Mouse (Mus musculus) thymus, adult 2 months (tissue): ENCODE results near the gene Gramd1a. TPM values are rescaled to one million over a fixed set of nuclear protein-coding genes. Genes with fewer than 3 reads are reported as not detected.

ENCODE experiments used
- DNase-seq: peaks from one replicate; pipeline ENCODE4 v3.0.0; 2021
- H3K27ac ChIP-seq: fragments of 200-500 bp; 2 replicates; pipeline ENCODE4 v1.5.1; 2012; ENCODE audit warnings: low read length, control low read depth; ENCODE audit not compliant: control insufficient read depth, insufficient read depth
- H3K27me3 ChIP-seq: fragments of 200-500 bp; 2 replicates; pipeline ENCODE4 v1.6.1; 2012; ENCODE audit warnings: mild to moderate bottlenecking, low read length, moderate library complexity, mixed read lengths; ENCODE audit not compliant: control insufficient read depth, insufficient read depth
- H3K36me3 ChIP-seq: fragments of 200-500 bp; 2 replicates; pipeline ENCODE4 v1.6.1; 2012; ENCODE audit warnings: mild to moderate bottlenecking, low read length, moderate library complexity; ENCODE audit not compliant: control insufficient read depth, insufficient read depth
- H3K4me1 ChIP-seq: fragments of 200-500 bp; replicated peaks from 2 replicates; pipeline ENCODE4 v1.6.1; 2012; ENCODE audit warnings: low read length; ENCODE audit not compliant: control insufficient read depth, insufficient read depth
- H3K4me3 ChIP-seq: fragments of 200-500 bp; 2 replicates; pipeline ENCODE4 v1.5.1; 2012; ENCODE audit warnings: mild to moderate bottlenecking, low read length, control low read depth, moderate library complexity; ENCODE audit not compliant: control insufficient read depth, insufficient read depth
- CTCF ChIP-seq: fragments of 200-500 bp; IDR thresholded peaks from 2 replicates; pipeline ENCODE4 v1.5.1; 2012; ENCODE audit warnings: mild to moderate bottlenecking, control low read depth, low read length, moderate library complexity, borderline replicate concordance; ENCODE audit not compliant: control insufficient read depth, poor library complexity, insufficient read depth; ENCODE audit errors: extremely low read depth
- POLR2A ChIP-seq: fragments of 200-500 bp; IDR thresholded peaks from 2 replicates; pipeline ENCODE4 v1.6.1; 2012; ENCODE audit warnings: mild to moderate bottlenecking, low read length, control low read depth, moderate library complexity; ENCODE audit not compliant: control insufficient read depth, poor library complexity, insufficient read depth; ENCODE audit errors: extremely low read depth
- WGBS: fragments of 180-500 bp; shearing (Covaris S2); methylation state at CpG from one replicate; pipeline ENCODE4 v1.1.7; 2018; 5-methylcytosine and 5-hydroxymethylcytosine counted together
- polyA plus RNA-seq: library from polyadenylated mRNA; depleted of rRNA; stranded (reverse); fragments of >200 nt; gene quantifications from 2 replicates; pipeline ENCODE4 v1.2.3, GENCODE M21; 2012

Gramd1a gene
- polyA plus RNA-seq, 1 experiment, result 790 TPM

DNA sequence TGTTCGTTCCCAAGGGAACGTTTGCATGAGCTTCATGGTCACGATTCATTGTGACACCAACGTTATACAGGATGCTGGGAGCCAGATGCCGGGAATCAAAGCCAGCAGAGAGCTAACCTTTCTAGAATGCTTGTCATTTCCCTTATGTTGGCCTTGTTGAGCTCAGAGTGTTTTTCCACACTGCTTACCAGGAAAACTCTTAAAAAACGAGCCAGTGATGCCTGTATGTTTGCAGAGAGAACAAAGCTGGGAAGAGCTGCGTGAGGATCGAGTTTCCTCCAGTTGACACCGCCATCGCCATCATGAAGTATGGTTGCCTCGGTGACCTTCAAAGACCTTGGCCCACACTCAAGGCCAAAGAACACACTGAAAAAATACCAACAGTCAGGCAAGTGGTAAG lies 6.6 kb upstream of the Gramd1a start:
- H3K4me1 ChIP-seq, result peaks cover 29% of the 10 kb centered on the region
- H3K4me3 ChIP-seq, result no peak overlapping the region
- TF ChIP-seq CTCF, result no peak
- no peak for TF ChIP-seq POLR2A

DNA sequence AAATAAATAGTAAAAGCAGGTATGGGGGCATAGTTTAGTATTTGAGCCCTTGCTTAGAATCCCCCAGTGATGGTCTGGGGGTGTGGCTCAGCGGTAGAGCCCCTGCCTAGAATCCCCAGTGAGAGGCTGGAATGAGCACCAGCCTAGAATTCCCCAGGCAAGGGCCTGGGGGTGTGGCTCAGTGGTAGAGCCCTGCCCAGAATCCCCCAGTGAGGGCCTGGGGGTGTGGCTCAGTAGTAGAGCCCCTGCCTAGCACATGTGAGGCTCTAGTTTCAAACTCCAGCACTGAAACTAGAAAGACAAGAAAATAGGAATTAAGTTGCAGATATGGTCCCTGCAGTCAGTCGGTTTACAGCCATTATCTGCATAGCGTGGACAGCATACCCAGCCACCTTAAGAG lies 6.1 kb upstream of the Gramd1a start:
- 56% methylated on average over 3 of the region's 3 CpGs for WGBS

More for the DNA sequence above, 6.6 kb upstream of the Gramd1a start:
- no peaks in the 10 kb centered on the region for H3K27me3 ChIP-seq
- no peak for DNase-seq
- WGBS, result 85% methylated on average over 11 of the region's 11 CpGs
- peak overlapping the region; percentile 73; the same call in 1 of the 2 replicates for H3K27ac ChIP-seq
- H3K36me3 ChIP-seq, result no peaks in the 10 kb centered on the region

DNA sequence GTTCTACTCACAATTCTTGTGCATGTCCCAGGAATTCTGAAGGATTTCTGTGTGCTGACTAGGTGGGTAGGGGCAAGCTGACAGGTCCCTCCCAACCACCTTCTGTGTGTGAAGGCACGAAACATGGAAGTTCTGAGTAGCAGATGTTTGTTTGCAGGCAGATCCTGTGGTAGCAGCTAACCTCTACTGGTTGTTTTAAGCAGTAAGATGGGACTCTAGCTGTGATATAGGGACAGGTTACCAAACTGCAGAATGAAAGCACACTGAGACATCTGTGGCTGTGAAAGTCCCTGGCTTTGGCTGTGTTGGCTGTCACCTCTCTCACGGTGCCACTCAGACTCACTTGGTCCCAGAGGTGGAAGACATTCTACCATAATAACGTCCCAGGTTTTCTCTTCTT lies 5.5 kb upstream of the Gramd1a start:
- peak overlapping the region; percentile 73 for H3K27ac ChIP-seq
- H3K36me3 ChIP-seq, result no peaks in the 10 kb centered on the region
- peaks cover 37% of the 10 kb centered on the region for H3K4me1 ChIP-seq
- H3K4me3 ChIP-seq, result no peak overlapping the region
- peak; percentile 57 for DNase-seq
- WGBS, result 15% methylated on average over 3 of the region's 3 CpGs
- H3K27me3 ChIP-seq, result no peaks in the 10 kb centered on the region
- TF ChIP-seq CTCF, result no peak
- TF ChIP-seq POLR2A, result no peak

More for the DNA sequence above, 6.1 kb upstream of the Gramd1a start:
- H3K36me3 ChIP-seq, result no peaks in the 10 kb centered on the region
- no peak overlapping the region for H3K4me3 ChIP-seq
- no peaks in the 10 kb centered on the region for H3K27me3 ChIP-seq
- TF ChIP-seq CTCF (no peak), POLR2A (no peak)
- DNase-seq, result peak; percentile 42
- peaks cover 31% of the 10 kb centered on the region for H3K4me1 ChIP-seq
- H3K27ac ChIP-seq, result peak overlapping the region; percentile 73

- peak overlapping the region; percentile 73 for H3K27ac ChIP-seq
- peak; percentile 54 for DNase-seq
- no peaks in the 10 kb centered on the region for H3K36me3 ChIP-seq
- no peaks in the 10 kb centered on the region for H3K27me3 ChIP-seq
- 13% methylated on average over 5 of the region's 5 CpGs for WGBS
- H3K4me3 ChIP-seq, result no peak overlapping the region
- TF ChIP-seq POLR2A (no peak), CTCF (no peak)
- H3K4me1 ChIP-seq, result peaks cover 42% of the 10 kb centered on the region
These were observed 5.1 kb upstream of the Gramd1a start for GRCm38 (mm10) chr7:31160763-31161162.

- WGBS, result 14% methylated on average over 19 of the region's 19 CpGs
- peak overlapping the region; percentile 94 for H3K27ac ChIP-seq
- TF ChIP-seq CTCF (no peak), POLR2A (0 out of 2 replicates have a peak, but pooled peaks have one; percentile 15)
- peak overlapping the region; percentile 33 for H3K4me3 ChIP-seq
- no peaks in the 10 kb centered on the region for H3K36me3 ChIP-seq
- H3K27me3 ChIP-seq, result no peaks in the 10 kb centered on the region
- peaks cover 59% of the 10 kb centered on the region for H3K4me1 ChIP-seq
- DNase-seq, result peak; percentile 80
These were observed 585 bp upstream of the Gramd1a start for GRCm38 (mm10) chr7:31156034-31156928.

DNA sequence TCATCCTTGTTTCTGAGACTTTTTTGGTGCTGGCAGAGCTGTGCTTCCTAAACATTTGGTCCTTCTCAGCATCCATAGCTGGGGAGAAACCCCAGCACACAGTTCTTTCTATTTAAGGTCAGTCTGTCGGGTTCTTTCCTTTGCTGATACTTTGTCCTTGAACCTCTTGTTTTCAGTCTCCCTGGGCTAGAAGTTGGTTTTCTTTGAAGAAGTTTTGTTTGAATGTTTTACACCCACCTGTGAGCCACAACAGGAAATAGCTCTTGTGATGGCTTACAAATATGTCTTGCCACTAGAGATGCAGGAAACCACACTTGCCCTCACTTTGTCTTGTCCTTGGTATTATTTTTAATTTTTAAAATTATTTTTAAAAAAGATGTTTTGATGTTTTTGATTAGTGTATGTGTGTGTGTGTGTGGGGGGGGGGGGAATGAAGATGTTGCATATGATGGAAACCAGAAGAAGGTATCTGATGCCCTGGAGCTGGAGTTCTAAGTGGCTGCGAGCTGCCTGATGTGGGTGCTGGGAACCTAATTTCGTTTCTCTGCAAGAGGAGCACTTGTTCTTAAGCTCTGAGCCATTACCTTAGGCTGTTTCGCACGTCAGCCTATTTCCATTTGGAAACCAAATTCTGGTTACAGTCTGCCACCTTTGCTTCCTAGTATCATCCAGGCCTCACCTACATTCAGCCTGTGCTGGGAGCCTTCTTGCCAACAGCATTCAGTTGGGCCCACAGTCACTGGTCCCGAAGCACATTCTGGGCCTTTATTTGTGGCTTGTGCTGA lies 2.0 kb downstream of the Gramd1a start:
- no peak for TF ChIP-seq POLR2A
- TF ChIP-seq CTCF, result no peak
- Histone ChIP-seq H3K4me3 (no peak overlapping the region), H3K27me3 (no peaks in the 10 kb centered on the region), H3K36me3 (no peaks in the 10 kb centered on the region), H3K27ac (peak overlapping the region; percentile 98), H3K4me1 (peaks cover 62% of the 10 kb centered on the region)
- 26% methylated on average over 6 of the region's 6 CpGs for WGBS
- DNase-seq, result peak; percentile 52
